Mouse (Mus musculus) embryonic facial prominence, embryonic 13.5 days (tissue): ENCODE data around the gene Wasf2. TPM values are rescaled to one million over a fixed set of nuclear protein-coding genes. Genes with fewer than 3 reads are reported as not detected.
"Not testable (repeated sequence)": the region's sequence is repeated elsewhere in the genome, so short reads cannot be mapped to it uniquely, and the experiment has no call there.

Experiments
- ATAC-seq: fragments of 200-750 bp; cut with Nextera tagmentation; 2 replicates; pipeline ENCODE4 v1.8.0; 2017; ENCODE audit warnings: low read depth; ENCODE audit not compliant: insufficient number of reproducible peaks, insufficient read depth, low FRiP score, low TSS enrichment
- H3K27ac ChIP-seq: fragments of 300-500 bp; sonication (generic); 2 replicates; pipeline ENCODE4 v1.5.1; 2015; ENCODE audit warnings: moderate library complexity, mild to moderate bottlenecking, inconsistent platforms
- H3K27me3 ChIP-seq: fragments of 300-500 bp; sonication (generic); 2 replicates; pipeline ENCODE4 v1.6.1; 2015; ENCODE audit warnings: mild to moderate bottlenecking, inconsistent platforms
- H3K36me3 ChIP-seq: fragments of 300-500 bp; sonication (generic); 2 replicates; pipeline ENCODE4 v1.6.1; 2015; ENCODE audit warnings: mild to moderate bottlenecking, inconsistent platforms
- H3K4me1 ChIP-seq: fragments of 300-500 bp; sonication (generic); 2 replicates; pipeline ENCODE4 v1.6.1; 2015; ENCODE audit warnings: inconsistent platforms
- H3K4me2 ChIP-seq: fragments of 300-500 bp; sonication (generic); 2 replicates; pipeline ENCODE4 v1.6.1; 2015; ENCODE audit warnings: moderate library complexity, mild to moderate bottlenecking, inconsistent platforms
- H3K4me3 ChIP-seq: fragments of 300-500 bp; sonication (generic); 2 replicates; pipeline ENCODE4 v1.5.1; 2015; ENCODE audit warnings: mild to moderate bottlenecking, inconsistent platforms
- H3K9ac ChIP-seq: fragments of 300-500 bp; sonication (generic); 2 replicates; pipeline ENCODE4 v1.6.1; 2015; ENCODE audit warnings: mild to moderate bottlenecking, inconsistent platforms
- H3K9me3 ChIP-seq: fragments of 300-500 bp; sonication (generic); 2 replicates; pipeline ENCODE4 v1.6.1; 2016; ENCODE audit warnings: inconsistent platforms
- WGBS: fragments of 180-500 bp; shearing (Covaris S2); methylation state at CpG from one replicate; pipeline ENCODE4 v1.1.7; 2015; ENCODE audit warnings: mixed read lengths; 5-methylcytosine and 5-hydroxymethylcytosine counted together
- polyA plus RNA-seq: library from polyadenylated mRNA; unstranded; fragments of >200 nt; fragmentation: Nextera tagmentation; extraction: Ambion mirVana; gene quantifications from 2 replicates; pipeline ENCODE4 v1.2.1, GENCODE M21; 2015

Wasf2 gene
- polyA plus RNA-seq, 1 experiment from 2014 or later = 142 TPM

- Histone ChIP-seq H3K4me1 (peaks cover 87% of the 10 kb centered on the region), H3K9me3 (no peaks in the 10 kb centered on the region), H3K4me2 (peak overlapping the region; percentile 43), H3K9ac (peak overlapping the region; percentile 59; the same call in 1 of the 2 replicates), H3K27me3 (no peaks in the 10 kb centered on the region), H3K4me3 (no peak overlapping the region), H3K36me3 (no peaks in the 10 kb centered on the region), H3K27ac (peak overlapping the region; percentile 97)
- ATAC-seq = peak; percentile 17; the same call in 1 of the 2 replicates
- 11% methylated on average over 8 of the region's 8 CpGs for WGBS
These were observed 40.0 kb upstream of the Wasf2 start for GRCm38 (mm10) chr4:133090276-133090719.

DNA sequence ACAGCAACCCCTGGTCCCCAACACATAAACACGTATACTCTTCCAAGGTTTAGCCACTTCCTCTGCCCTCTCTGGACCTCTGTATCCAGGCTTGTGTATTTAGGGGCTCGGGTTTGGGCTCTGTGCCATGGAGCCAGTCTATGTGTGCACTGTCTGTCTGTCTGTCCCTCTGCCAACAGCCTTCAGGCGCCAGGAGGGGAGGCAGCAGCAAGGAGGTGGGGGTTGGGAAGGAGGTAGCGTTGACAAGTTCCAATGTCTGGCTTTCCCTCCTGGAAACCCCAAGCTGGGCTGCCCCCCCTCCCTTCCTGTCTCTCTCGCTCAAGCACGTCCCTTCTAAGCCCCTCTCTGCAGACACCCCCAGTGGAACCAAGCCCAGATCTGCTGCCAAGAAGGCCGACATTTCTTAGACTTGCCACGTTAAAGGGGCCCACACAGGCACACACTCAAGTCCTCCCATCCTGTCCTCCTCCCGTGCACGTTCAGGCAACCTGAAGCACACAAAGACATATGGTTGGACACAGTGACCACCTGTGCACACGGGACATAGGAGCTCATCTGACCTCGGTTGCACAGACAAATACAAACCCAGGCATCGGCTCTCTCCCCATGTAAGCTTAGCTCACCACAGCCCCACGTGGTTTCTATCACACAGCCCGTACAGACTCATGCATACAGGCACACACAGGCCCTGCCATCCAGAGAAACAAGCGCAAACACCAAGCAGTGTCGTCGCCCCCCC, 39.4 kb upstream of the Wasf2 start:
- Histone ChIP-seq H3K9me3 (no peaks in the 10 kb centered on the region), H3K36me3 (no peaks in the 10 kb centered on the region), H3K9ac (peak overlapping the region; percentile 59; the same call in 1 of the 2 replicates), H3K4me2 (peak overlapping the region; percentile 43), H3K27me3 (no peaks in the 10 kb centered on the region), H3K27ac (peak overlapping the region; percentile 97), H3K4me3 (0 out of 2 replicates have a peak overlapping the region, but pooled peaks have one; percentile 12), H3K4me1 (peaks cover 86% of the 10 kb centered on the region)
- peak; percentile 63 for ATAC-seq
- 9% methylated on average over 18 of the region's 18 CpGs for WGBS

DNA sequence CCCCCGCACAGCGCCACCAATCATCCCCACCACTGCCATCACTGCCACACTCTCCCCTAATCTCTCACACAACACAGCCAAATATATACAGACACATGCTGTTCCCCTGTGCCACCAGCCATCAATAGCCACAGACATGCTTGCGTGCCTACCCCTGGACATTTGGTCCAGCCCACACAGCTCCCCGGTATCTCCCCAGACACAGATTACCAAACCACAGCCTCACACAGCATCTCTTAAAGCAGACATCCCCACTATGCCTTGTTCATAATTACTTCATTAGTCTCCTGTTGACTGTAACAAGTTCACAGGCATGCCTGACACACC, 38.9 kb upstream of the Wasf2 start:
- no peak for ATAC-seq
- 51% methylated on average over 4 of the region's 4 CpGs for WGBS
- no peaks in the 10 kb centered on the region for H3K27me3 ChIP-seq
- H3K36me3 ChIP-seq = no peaks in the 10 kb centered on the region
- H3K4me1 ChIP-seq = peaks cover 81% of the 10 kb centered on the region
- H3K4me3 ChIP-seq = no peak overlapping the region
- H3K9me3 ChIP-seq = no peaks in the 10 kb centered on the region
- H3K27ac ChIP-seq = peak overlapping the region; percentile 97
- H3K9ac ChIP-seq = 0 out of 2 replicates have a peak overlapping the region, but pooled peaks have one; percentile 59
- H3K4me2 ChIP-seq = peak overlapping the region; percentile 43

DNA sequence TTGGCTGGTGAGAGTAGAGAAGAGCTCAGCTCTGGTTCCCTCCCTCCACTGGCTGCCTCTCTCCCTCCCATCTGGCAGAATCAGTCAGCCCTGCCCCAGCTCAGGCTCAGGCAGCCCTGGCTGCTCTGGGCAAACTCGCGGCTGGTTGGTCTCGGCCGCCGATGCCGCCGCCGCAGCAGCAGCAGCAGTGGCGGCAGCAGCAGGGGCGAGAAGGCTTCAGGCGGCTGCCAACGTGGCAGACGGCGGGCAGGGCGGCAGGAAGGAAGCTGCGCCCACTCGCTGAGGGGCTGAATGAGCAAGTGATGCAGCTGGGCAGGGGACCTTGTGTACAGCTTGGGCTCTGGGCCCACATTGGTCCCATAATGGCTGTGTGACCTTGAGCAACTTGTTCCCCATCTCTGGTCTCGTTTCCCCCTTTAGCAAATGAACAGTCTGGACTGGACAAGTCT, 37.8 kb upstream of the Wasf2 start:
- H3K4me2 ChIP-seq = peak overlapping the region; percentile 51
- peak overlapping the region; percentile 97 for H3K27ac ChIP-seq
- H3K4me1 ChIP-seq = peaks cover 73% of the 10 kb centered on the region
- 8% methylated on average over 18 of the region's 18 CpGs for whole genome bisulfite sequencing
- H3K9ac ChIP-seq = peak overlapping the region; percentile 65
- no peaks in the 10 kb centered on the region for H3K27me3 ChIP-seq
- peak overlapping the region; percentile 23; the same call in 1 of the 2 replicates for H3K4me3 ChIP-seq
- ATAC-seq = no peak
- H3K36me3 ChIP-seq = no peaks in the 10 kb centered on the region
- no peaks in the 10 kb centered on the region for H3K9me3 ChIP-seq

- no peak overlapping the region for H3K4me3 ChIP-seq
- peak overlapping the region; percentile 97; the same call in 1 of the 2 replicates for H3K27ac ChIP-seq
- H3K36me3 ChIP-seq = no peaks in the 10 kb centered on the region
- no peaks in the 10 kb centered on the region for H3K9me3 ChIP-seq
- H3K9ac ChIP-seq = no peak overlapping the region
- H3K27me3 ChIP-seq = no peaks in the 10 kb centered on the region
- 71% methylated on average over 6 of the region's 6 CpGs for WGBS
- no peak for ATAC-seq
- H3K4me2 ChIP-seq = no peak overlapping the region
- peaks cover 67% of the 10 kb centered on the region for H3K4me1 ChIP-seq
These were observed 37.2 kb upstream of the Wasf2 start for GRCm38 (mm10) chr4:133093056-133093455.

DNA sequence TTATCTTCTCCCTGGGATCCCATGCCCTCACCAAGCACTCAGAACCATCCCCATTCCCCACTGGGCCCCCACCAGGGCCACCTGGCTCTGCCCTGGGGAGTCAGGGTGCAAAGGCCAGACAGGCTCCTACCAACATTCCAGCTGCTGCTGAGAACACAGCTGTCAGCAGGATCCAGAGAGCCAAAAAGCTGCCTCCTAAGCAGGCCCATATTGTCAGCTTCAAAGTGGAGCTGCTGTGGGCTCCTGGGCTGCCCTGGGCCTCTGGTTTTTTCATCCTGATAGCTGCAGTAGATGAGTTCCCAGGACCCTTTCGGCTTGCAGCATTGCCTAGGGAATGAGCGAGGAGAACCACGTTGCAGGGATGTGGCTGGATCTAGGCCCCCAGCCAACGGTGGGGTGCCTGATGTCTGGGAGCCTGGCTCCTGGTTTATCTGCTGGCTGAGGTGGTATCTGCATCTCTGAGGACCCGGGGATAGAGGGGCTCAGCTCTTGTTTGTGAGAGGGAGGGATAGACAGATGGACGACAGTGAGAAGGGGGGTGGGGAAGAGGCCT, 36.7 kb upstream of the Wasf2 start:
- peak overlapping the region; percentile 44; the same call in 1 of the 2 replicates for H3K9ac ChIP-seq
- ATAC-seq = no peak
- no peaks in the 10 kb centered on the region for H3K9me3 ChIP-seq
- WGBS = 20% methylated on average over 6 of the region's 6 CpGs
- no peaks in the 10 kb centered on the region for H3K36me3 ChIP-seq
- H3K4me3 ChIP-seq = no peak overlapping the region
- no peaks in the 10 kb centered on the region for H3K27me3 ChIP-seq
- peaks cover 65% of the 10 kb centered on the region for H3K4me1 ChIP-seq
- no peak overlapping the region for H3K4me2 ChIP-seq
- H3K27ac ChIP-seq = peak overlapping the region; percentile 75

GRCm38 (mm10) chr4:133094255-133094654, 36.0 kb upstream of the Wasf2 start:
- Histone ChIP-seq H3K9ac (peak overlapping the region; percentile 32; the same call in 1 of the 2 replicates), H3K27ac (no peak overlapping the region), H3K4me3 (no peak overlapping the region), H3K4me2 (no peak overlapping the region), H3K9me3 (no peaks in the 10 kb centered on the region), H3K36me3 (no peaks in the 10 kb centered on the region), H3K4me1 (peaks cover 63% of the 10 kb centered on the region), H3K27me3 (no peaks in the 10 kb centered on the region)
- 42% methylated on average over 1 of the region's 1 CpGs for WGBS
- ATAC-seq = no peak

DNA sequence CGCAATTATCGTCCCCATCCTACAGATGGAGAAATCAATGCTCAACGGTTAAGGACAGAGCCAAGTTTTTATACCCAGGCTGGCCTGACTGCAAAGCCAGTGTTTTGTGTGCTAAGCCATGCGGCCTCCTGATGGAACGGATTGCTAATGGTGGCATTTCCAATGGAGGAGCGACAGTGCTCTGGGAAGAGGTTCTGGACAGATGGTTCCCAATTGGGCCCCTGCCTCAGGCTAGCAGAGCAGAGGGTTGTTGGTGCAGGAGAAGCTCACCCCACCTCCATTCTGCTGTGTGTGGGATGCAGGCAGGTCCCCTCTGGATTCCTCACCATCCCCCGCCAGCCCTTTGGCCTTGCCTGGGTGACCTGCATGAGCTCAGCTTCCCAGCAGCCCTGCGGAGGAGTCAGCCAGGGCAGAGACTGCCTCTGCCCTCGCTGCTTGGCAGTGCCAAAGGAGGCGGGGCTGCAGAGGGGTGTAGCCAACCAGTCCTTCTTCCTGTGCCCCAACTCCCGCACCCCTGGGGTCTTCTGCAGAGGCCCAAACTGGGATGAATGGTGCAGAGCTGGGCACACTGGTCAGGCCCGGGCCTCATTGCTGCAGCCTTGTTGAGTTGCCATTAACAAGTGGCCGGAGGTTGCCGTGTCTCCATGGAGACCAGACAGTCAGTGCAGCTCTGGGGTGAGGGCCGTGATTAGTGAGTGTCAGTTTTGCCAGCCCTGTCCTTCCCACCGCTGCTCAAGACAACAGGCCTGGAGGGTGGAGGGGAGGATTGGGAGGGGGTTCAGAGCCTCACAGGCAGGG, 35.2 kb upstream of the Wasf2 start:
- ATAC-seq = peak; percentile 44; the same call in 1 of the 2 replicates
- H3K4me1 ChIP-seq = peaks cover 54% of the 10 kb centered on the region

GRCm38 (mm10) chr4:133095734-133096065, 34.6 kb upstream of the Wasf2 start:
- H3K9ac ChIP-seq = peak overlapping the region; percentile 52; the same call in 1 of the 2 replicates
- ATAC-seq = not testable (repeated sequence)

More for the DNA sequence above, 35.2 kb upstream of the Wasf2 start:
- Histone ChIP-seq H3K9ac (peak overlapping the region; percentile 52; the same call in 1 of the 2 replicates), H3K36me3 (no peaks in the 10 kb centered on the region), H3K4me2 (peak overlapping the region; percentile 46), H3K27me3 (no peaks in the 10 kb centered on the region), H3K9me3 (no peaks in the 10 kb centered on the region), H3K27ac (peak overlapping the region; percentile 85), H3K4me3 (peak overlapping the region; percentile 22)
- 39% methylated on average over 16 of the region's 16 CpGs for WGBS

GRCm38 (mm10) chr4:133096671-133097070, 33.6 kb upstream of the Wasf2 start:
- H3K4me2 ChIP-seq, H3K9me3 ChIP-seq, H3K27me3 ChIP-seq, H3K36me3 ChIP-seq, H3K27ac ChIP-seq, ATAC-seq: not testable (repeated sequence)
- Histone ChIP-seq H3K4me3 (peak overlapping the region; percentile 37), H3K4me1 (peaks cover 38% of the 10 kb centered on the region), H3K9ac (0 out of 2 replicates have a peak overlapping the region, but pooled peaks have one; percentile 52)
- WGBS = 0% methylated on average over 15 of the region's 26 CpGs

More at GRCm38 (mm10) chr4:133095734-133096065, 34.6 kb upstream of the Wasf2 start:
- H3K36me3 ChIP-seq, H3K9me3 ChIP-seq, H3K27me3 ChIP-seq: not testable (repeated sequence)
- peaks cover 48% of the 10 kb centered on the region for H3K4me1 ChIP-seq
- peak overlapping the region; percentile 85 for H3K27ac ChIP-seq
- WGBS = 9% methylated on average over 3 of the region's 3 CpGs
- H3K4me2 ChIP-seq = peak overlapping the region; percentile 46
- peak overlapping the region; percentile 22 for H3K4me3 ChIP-seq

GRCm38 (mm10) chr4:133101751-133102150, 28.6 kb upstream of the Wasf2 start:
- 83% methylated on average over 9 of the region's 9 CpGs for WGBS
- Histone ChIP-seq H3K27me3 (no peaks in the 10 kb centered on the region), H3K27ac (no peak overlapping the region), H3K9ac (no peak overlapping the region), H3K4me3 (no peak overlapping the region), H3K4me2 (no peak overlapping the region), H3K36me3 (no peaks in the 10 kb centered on the region), H3K4me1 (peaks cover 12% of the 10 kb centered on the region), H3K9me3 (no peaks in the 10 kb centered on the region)
- ATAC-seq = no peak
